Mouse (Mus musculus) CD8-positive naive resting alpha-beta T cell, adult 57 days (primary cell): ENCODE data around the gene Unc79. TPM values are rescaled to one million over a fixed set of nuclear protein-coding genes. Genes with fewer than 3 reads are reported as not detected.

ENCODE experiments used
- total RNA-seq: library from RNA; stranded (reverse); gene quantifications from one replicate; pipeline ENCODE4 v1.2.4, GENCODE M21; 2023

Gene Unc79
- total RNA-seq: not detected

DNA sequence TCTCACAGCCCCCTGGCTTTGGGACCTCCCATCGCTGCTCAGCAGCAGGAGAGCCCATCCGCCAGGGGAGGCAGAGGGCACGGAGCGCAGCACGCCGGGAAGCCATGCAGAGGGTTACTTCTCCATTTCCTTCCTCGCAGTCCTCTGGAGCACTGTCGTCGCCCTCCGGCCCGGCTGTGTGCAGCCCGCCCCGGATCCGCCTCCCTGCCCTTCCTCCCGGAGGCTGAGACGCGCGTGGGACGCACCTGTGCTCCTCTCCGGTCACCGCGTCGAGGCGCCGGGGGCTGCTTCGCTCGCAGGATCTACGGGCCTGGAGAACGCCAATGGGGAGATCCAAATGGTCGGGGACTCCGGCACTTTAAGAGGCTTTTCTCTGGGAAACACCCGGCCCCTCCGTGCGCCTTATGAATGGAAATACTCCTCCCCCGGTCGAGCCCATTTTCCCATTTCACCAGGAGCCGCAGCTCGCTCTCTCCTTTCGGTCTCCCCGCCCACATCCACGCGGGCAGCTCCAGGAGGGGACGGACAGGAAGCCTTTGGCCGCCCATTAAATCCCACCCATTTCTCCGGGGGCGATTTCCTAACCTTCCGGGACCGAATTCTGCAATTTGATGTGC, at the start of gene Unc79:
TSS of gene Unc79 (plus strand) at position 82 of the 617 bp plus-strand sequence.

DNA sequence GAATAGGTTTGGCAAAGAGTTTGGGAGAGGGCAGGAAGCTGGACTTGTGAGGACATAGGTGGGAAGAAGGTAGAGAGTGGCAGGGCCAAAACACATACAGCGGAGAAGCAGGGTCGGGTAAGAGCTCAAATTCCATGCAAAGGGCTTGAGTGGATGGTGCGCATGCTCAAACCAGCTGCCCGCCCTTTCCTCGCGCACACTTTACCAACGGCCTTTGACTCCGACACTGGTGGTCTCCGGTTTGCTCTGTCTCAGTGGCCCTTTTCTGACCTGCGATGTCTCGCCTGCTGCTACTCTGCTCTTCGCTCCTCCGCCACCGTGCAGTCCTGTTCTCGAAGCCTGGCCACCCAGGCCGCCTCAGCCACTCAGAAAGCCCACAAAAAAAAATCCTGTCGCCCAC, 49.6 kb upstream of the Unc79 start, which contains the start of gene Cox8c:
TSS of gene Cox8c (plus strand) at position 226 of the 400 bp plus-strand sequence.

Other genes starting within 250 kb of the Unc79 start
- gene Itpk1, start 243.9 kb upstream of the Unc79 start, total RNA-seq: 62.1 TPM
- gene Moap1, start 205.2 kb upstream of the Unc79 start, total RNA-seq: 7.2 TPM
- 15.2 TPM for gene Tmem251, start 205.1 kb upstream of the Unc79 start, total RNA-seq
- not detected for gene Gm28051, start 191.1 kb upstream of the Unc79 start, total RNA-seq
- gene Gon7, start 191.1 kb upstream of the Unc79 start, total RNA-seq: 19.7 TPM
- gene Ubr7, start 190.9 kb upstream of the Unc79 start, total RNA-seq: 21.3 TPM
- gene Gm20604, start 190.2 kb upstream of the Unc79 start, total RNA-seq: 5.6 TPM
- 52.7 TPM for gene Btbd7, start 70.4 kb upstream of the Unc79 start, total RNA-seq
- gene Cox8c, start 49.5 kb upstream of the Unc79 start, total RNA-seq: not detected